Mouse (Mus musculus) C3H10T1/2 (cell line): Measurements from ENCODE around the gene Fam71f2. TPM values are rescaled to one million over a fixed set of nuclear protein-coding genes. Genes with fewer than 3 reads are reported as not detected.

ENCODE experiments used
- polyA plus RNA-seq, 2 experiments: library from polyadenylated mRNA; unstranded; fragments of >200 nt; fragmentation: generic; extraction: Trizol; gene quantifications; one replicate each; pipeline ENCODE4 v1.2.1; 2012; ENCODE audit warnings: missing spikeins in 2 of 2

Gene Fam71f2
- polyA plus RNA-seq: under 1 TPM; 0.57 to 0.96 TPM

DNA sequence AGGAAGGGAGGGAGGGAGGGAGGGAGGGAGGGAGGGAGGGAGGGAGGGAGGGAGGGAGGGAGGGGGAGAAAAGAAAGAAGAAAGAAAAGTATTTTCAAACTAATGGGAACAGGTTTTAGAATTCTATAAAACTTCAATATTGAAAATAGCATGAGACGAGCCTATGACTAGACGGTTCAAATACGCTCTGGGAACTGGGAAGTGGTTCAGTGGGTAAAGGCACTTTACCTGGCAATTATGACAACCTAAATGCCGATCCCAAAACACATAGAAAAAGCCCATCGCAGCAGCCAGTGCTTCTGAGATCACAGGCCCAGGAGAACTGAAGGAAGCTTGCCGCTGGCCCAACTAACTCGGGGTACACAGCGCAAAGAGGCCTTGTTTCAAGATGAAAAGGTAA, at the start of gene Fam71f2:
TSS of gene Fam71f2 (plus strand) at position 301 of the 400 bp plus-strand sequence.

DNA sequence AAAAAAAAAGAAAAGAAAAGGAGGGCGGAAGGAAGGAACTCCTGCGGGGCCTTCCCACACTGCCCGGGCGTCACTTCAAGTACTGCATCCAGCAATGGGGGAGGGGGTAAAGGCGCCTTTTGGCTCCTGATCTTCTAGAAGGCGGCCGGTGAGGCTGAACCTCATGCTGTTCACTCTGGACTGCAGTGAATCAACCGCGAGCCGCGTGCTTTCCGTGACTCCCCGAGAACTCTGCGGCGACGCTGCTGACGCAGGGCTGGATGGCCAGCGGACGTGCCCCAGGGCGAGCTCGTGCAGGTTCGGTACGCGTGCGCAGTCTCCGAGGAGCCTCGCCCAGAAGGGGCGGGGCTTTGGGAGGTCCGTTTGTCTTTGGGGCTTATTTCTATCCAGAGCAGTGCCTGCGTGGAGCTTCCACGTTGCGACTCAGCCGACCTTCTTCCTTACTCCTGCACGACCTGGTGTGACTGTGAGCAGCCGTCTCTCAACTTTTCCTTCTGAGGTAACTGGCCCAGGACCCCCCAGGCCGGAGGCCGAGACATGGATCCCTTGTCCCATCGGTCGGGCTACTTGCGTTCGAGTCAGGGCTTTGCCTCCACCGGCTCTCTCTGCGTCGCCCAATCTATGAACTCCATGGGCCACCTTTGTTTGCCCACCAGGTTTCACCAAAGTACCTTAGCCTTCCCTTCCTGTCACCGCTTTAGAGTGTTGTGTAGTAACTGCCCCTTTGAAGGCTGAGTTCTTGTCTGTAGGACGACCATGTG, 6.9 kb upstream of the Fam71f2 start, which contains the start of gene Hilpda:
TSS of gene Hilpda (plus strand) at position 177 of the 761 bp plus-strand sequence.

DNA sequence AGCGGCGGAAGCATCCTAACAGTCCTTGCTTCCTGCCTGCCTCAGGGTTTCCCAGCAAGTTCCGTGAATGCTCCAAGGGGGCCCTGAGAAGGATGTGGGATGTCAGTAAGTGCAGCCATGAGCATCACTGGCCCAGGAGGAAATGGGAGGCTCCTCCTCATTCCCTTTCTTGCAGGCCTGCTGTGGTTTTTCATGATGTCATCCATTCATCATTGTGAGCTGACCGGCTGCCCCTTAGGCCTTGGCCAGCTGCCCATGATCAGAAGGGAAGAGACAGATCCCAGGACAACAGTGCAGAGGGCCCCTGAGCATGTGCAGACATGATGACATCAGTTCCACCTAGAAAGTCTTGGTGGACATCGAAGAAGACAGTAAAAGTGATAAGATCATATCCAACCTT, 39.5 kb downstream of the Fam71f2 start, which contains the start of gene Fam71f1:
TSS of gene Fam71f1 (plus strand) at position 262 of the 400 bp plus-strand sequence.

Other genes starting within 250 kb of the Fam71f2 start
- not detected for gene Lep, start 219.4 kb upstream of the Fam71f2 start, polyA plus RNA-seq
- gene Rbm28, start 114.6 kb upstream of the Fam71f2 start, polyA plus RNA-seq: 1 to 10 TPM; 2.6 to 8.3 TPM
- gene Prrt4, start 100.0 kb upstream of the Fam71f2 start, polyA plus RNA-seq: under 1 TPM; 0.01 to 0.09 TPM
- 10 to 100 TPM; 26.5 to 46.7 TPM for gene Impdh1, start 63.2 kb upstream of the Fam71f2 start, polyA plus RNA-seq
- 10 to 100 TPM; 12.3 to 17.6 TPM for gene Hilpda, start 7.1 kb upstream of the Fam71f2 start, polyA plus RNA-seq
- gene Fam71f1, start 39.5 kb downstream of the Fam71f2 start, polyA plus RNA-seq: under 1 TPM; 0.70 to 0.89 TPM
- 100 to 1,000 TPM in 1 of 2 experiments, 10 to 100 TPM in 1; 16.2 to 300 TPM for gene Calu, start 68.5 kb downstream of the Fam71f2 start, polyA plus RNA-seq
- gene Opn1sw, start 108.9 kb downstream of the Fam71f2 start, polyA plus RNA-seq: 1 to 10 TPM in 1 of 2 experiments, under 1 TPM in 1; 0.35 to 2.2 TPM
- 10 to 100 TPM in 1 of 2 experiments, 1 to 10 TPM in 1; 9.7 to 26.6 TPM for gene Ccdc136, start 116.7 kb downstream of the Fam71f2 start, polyA plus RNA-seq
- gene Flnc, start 153.7 kb downstream of the Fam71f2 start, polyA plus RNA-seq: 10 to 100 TPM; 21.0 to 78.7 TPM
- 100 to 1,000 TPM; 152 to 287 TPM for gene Atp6v1f, start 188.1 kb downstream of the Fam71f2 start, polyA plus RNA-seq
- gene Atp6v1fnb, start 191.8 kb downstream of the Fam71f2 start, polyA plus RNA-seq: not detected
- gene Kcp, start 228.4 kb downstream of the Fam71f2 start, polyA plus RNA-seq: under 1 TPM; 0.06 to 0.08 TPM
- under 1 TPM; 0.11 to 0.18 TPM for gene Irf5, start 247.0 kb downstream of the Fam71f2 start, polyA plus RNA-seq